In the genomic region with DNA sequence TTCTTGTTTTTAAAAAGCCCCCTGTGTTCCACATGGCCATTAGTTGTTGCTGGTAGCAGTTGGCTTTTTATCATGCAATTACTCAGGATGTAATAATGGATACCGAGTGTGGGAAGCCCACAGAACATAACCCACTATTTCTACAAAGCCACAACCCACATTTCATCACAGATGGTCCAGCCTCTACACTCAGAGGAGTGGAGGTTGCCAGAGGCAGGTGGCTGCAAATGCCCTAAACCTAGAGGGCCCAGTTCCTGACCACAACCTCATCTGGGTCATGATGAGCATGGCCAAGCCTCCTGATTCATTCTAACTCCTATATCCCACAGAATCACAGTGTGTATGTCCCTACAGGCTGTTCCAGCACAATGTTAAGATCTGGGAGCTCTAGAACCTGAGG, we compare ENCODE assay signal across 20 mouse cellular contexts.
DNase-seq lines count a peak whose midpoint lies in the region; TF ChIP-seq lines count a peak whose summit lies in the region.
"Had no signal": no experiment of that assay in that cellular context is flagged by ENCODE, and none has a peak within 500 bp of the region (broad histone marks: within the 10 kb centered on the region; RNA-seq: fewer than 3 reads in every experiment).

No protein-coding gene starts in this region.

- H3K4me3 ChIP-seq in C2C12 (ENCODE audit: insufficient read depth, poor library complexity, severe bottlenecking) (no peak overlapping the region), myocyte (no peak overlapping the region)
- H3K4me3 ChIP-seq: embryonic facial prominence, embryonic 10.5 days; embryonic facial prominence, embryonic 12.5 days; forebrain, embryonic 13.5 days; forebrain, embryonic 15.5 days had no signal

- TF ChIP-seq CTCF in C2C12 (IDR thresholded peaks at IDR 0.05; ENCODE audit: control insufficient read depth, insufficient read depth, insufficient read length): no peak

- peak; percentile 15 for DNase-seq in heart, adult 11 months
- no peak for DNase-seq in heart, postnatal 14 days
- no peak for DNase-seq in gastrocnemius, adult 18-20 months (ENCODE audit: low spot score)
- DNase-seq: adrenal gland, adult 8-10 months; adrenal gland, postnatal 14 days; adrenal gland, postnatal 36 days; cerebellum, adult 11-12 months; cerebellum, adult 8-10 months; cerebellum, postnatal 10 days; cerebellum, postnatal 25 days; forebrain, postnatal 0 days had no signal

- no peaks in the 10 kb centered on the region for H3K79me2 ChIP-seq in C2C12 (ENCODE audit: control insufficient read depth, insufficient read depth)
- no peaks in the 10 kb centered on the region for H3K79me2 ChIP-seq in myocyte (ENCODE audit: control insufficient read depth, insufficient read depth)

- H3K27me3 ChIP-seq in C2C12 (ENCODE audit: control insufficient read depth, insufficient read depth, insufficient read length) (no peaks in the 10 kb centered on the region), myocyte (ENCODE audit: control insufficient read depth, insufficient read depth, insufficient read length) (no peaks in the 10 kb centered on the region)
- H3K27me3 ChIP-seq: CH12.LX; embryonic facial prominence, embryonic 12.5 days; forebrain, embryonic 13.5 days; forebrain, embryonic 15.5 days; Patski had no signal

- intact Hi-C loops in heart, postnatal 14 days (cut with DNase I): no loop called here

- no peak overlapping the region for H3ac ChIP-seq in C2C12 (ENCODE audit: control insufficient read depth, insufficient read length, low read depth)
- no peak overlapping the region for H3ac ChIP-seq in myocyte (ENCODE audit: control insufficient read depth, insufficient read length)

- no peak for TF ChIP-seq POLR2A in myocyte (IDR thresholded peaks at IDR 0.05; ENCODE audit: insufficient read length, low read depth)

- no peak overlapping the region for H3K4me2 ChIP-seq in myocyte (ENCODE audit: low read depth)
- H3K4me2 ChIP-seq: embryonic facial prominence, embryonic 12.5 days; forebrain, embryonic 13.5 days; forebrain, embryonic 15.5 days had no signal

- no peaks in the 10 kb centered on the region for H3K36me3 ChIP-seq in C2C12 (ENCODE audit: control insufficient read depth, insufficient read depth)
- H3K36me3 ChIP-seq in myocyte (ENCODE audit: control insufficient read depth, insufficient read depth): no peaks in the 10 kb centered on the region
- H3K36me3 ChIP-seq: embryonic facial prominence, embryonic 10.5 days; embryonic facial prominence, embryonic 12.5 days; forebrain, embryonic 15.5 days; G1E had no signal

- H3K79me3 ChIP-seq in C2C12 (ENCODE audit: low read depth): no peaks in the 10 kb centered on the region

TF ChIP-seq in C2C12, 6 proteins besides CTCF, POLR2A, EP300 and RAD21:
- peak; percentile 50 for TF ChIP-seq MYOD1 (IDR thresholded peaks at IDR 0.05; ENCODE audit: control insufficient read depth, insufficient read length, low read depth)
- no peak for TF ChIP-seq FOSL1 (IDR thresholded peaks at IDR 0.05; ENCODE audit: insufficient read depth, low read length, poor library complexity, severe bottlenecking)
TF ChIP-seq in C2C12: peak in this region for 1.

TF ChIP-seq in myocyte, 11 proteins besides CTCF, POLR2A, EP300 and RAD21:
- no peak for TF ChIP-seq CEBPB (IDR thresholded peaks at IDR 0.05; ENCODE audit: insufficient read depth, poor library complexity, severe bottlenecking)
- no peak for TF ChIP-seq REST (IDR thresholded peaks at IDR 0.05; ENCODE audit: insufficient read depth, insufficient read length)
- TF ChIP-seq MAX (IDR thresholded peaks at IDR 0.05; ENCODE audit: low read depth): no peak
- TF ChIP-seq E2F4 (IDR thresholded peaks at IDR 0.05; ENCODE audit: insufficient read depth): no peak
- TF ChIP-seq MYOG (IDR thresholded peaks at IDR 0.05; ENCODE audit: control insufficient read depth in 1 of 3, insufficient read depth in 1 of 3, insufficient read length in 2 of 3, low read depth in 2 of 3): peak in 1 of 3 experiments; percentile 73
- no peak for TF ChIP-seq TCF12 (IDR thresholded peaks at IDR 0.05; ENCODE audit: insufficient read depth, poor library complexity, severe bottlenecking)
- no peak for TF ChIP-seq TCF3 (IDR thresholded peaks at IDR 0.05; ENCODE audit: insufficient read length, low read depth)
- TF ChIP-seq MYOD1 (IDR thresholded peaks at IDR 0.05; ENCODE audit: control insufficient read depth in 1 of 3, insufficient read length in 2 of 3, low read depth in 2 of 3): peak in 2 of 3 experiments; percentile 47 to 65
